Mouse (Mus musculus) small intestine, adult 2 months (tissue): ENCODE measurements around the gene Adra1b.

ENCODE experiments used
- CTCF ChIP-seq: fragments of 200-500 bp; IDR thresholded peaks from 2 replicates; pipeline ENCODE4 v1.5.1; 2012; ENCODE audit warnings: low read depth, mild to moderate bottlenecking, control low read depth, inconsistent platforms, low read length, moderate library complexity, mixed read lengths; ENCODE audit not compliant: insufficient replicate concordance, insufficient read length; ENCODE audit errors: extremely low read depth
- POLR2A ChIP-seq: fragments of 200-500 bp; IDR thresholded peaks from 2 replicates; pipeline ENCODE4 v1.6.1; 2012; ENCODE audit warnings: low read depth, mild to moderate bottlenecking, control low read depth, inconsistent platforms, low read length, moderate library complexity

- no peak for TF ChIP-seq POLR2A
- TF ChIP-seq CTCF, result no peak
These were observed 149.5 kb downstream of the Adra1b start for GRCm38 (mm10) chr11:43751542-43751941.
